Mouse (Mus musculus): ENCODE results near the gene Atxn7l1.

Atxn7l1 gene

GRCm38 (mm10) chr12:33147497-33148267 is at the start of gene Atxn7l1:
Gene Atxn7l1, plus strand, starts transcription at chr12:33147693.
- DNase-seq = peak; percentile 90

GRCm38 (mm10) chr12:33101627-33102026 is 45.9 kb upstream of the Atxn7l1 start:
- no peak for DNase-seq

- DNase-seq = no peak
These were observed 45.0 kb upstream of the Atxn7l1 start for GRCm38 (mm10) chr12:33102342-33103115.

- no peak for DNase-seq
These were observed 41.8 kb upstream of the Atxn7l1 start for GRCm38 (mm10) chr12:33105724-33106123.

- DNase-seq = no peak
These were observed 40.9 kb upstream of the Atxn7l1 start for GRCm38 (mm10) chr12:33106438-33107167.

- DNase-seq = no peak
These were observed 38.0 kb upstream of the Atxn7l1 start for GRCm38 (mm10) chr12:33109531-33109930.

- DNase-seq = peak; percentile 16
These were observed 36.5 kb upstream of the Atxn7l1 start for GRCm38 (mm10) chr12:33110894-33111471.

- DNase-seq = no peak
These were observed 28.7 kb upstream of the Atxn7l1 start for GRCm38 (mm10) chr12:33118624-33119301.

- no peak for DNase-seq
These were observed 21.8 kb upstream of the Atxn7l1 start for GRCm38 (mm10) chr12:33125594-33126227.

GRCm38 (mm10) chr12:33126243-33126642 is 21.2 kb upstream of the Atxn7l1 start:
- no peak for DNase-seq

GRCm38 (mm10) chr12:33128121-33128520 is 19.4 kb upstream of the Atxn7l1 start:
- no peak for DNase-seq

- DNase-seq = no peak
These were observed 18.8 kb upstream of the Atxn7l1 start for GRCm38 (mm10) chr12:33128702-33129101.

- DNase-seq = no peak
These were observed 18.1 kb upstream of the Atxn7l1 start for GRCm38 (mm10) chr12:33129410-33129809.

GRCm38 (mm10) chr12:33130401-33130800 is 17.1 kb upstream of the Atxn7l1 start:
- DNase-seq = peak; percentile 78

GRCm38 (mm10) chr12:33131796-33132195 is 15.7 kb upstream of the Atxn7l1 start:
- no peak for DNase-seq

- DNase-seq = no peak
These were observed 9.6 kb upstream of the Atxn7l1 start for GRCm38 (mm10) chr12:33137857-33138256.

GRCm38 (mm10) chr12:33139083-33139482 is 8.4 kb upstream of the Atxn7l1 start:
- no peak for DNase-seq

- peak; percentile 34 for DNase-seq
These were observed 3.0 kb upstream of the Atxn7l1 start for GRCm38 (mm10) chr12:33144456-33144855.

- DNase-seq = no peak
These were observed 665 bp upstream of the Atxn7l1 start for GRCm38 (mm10) chr12:33146622-33147433.

- DNase-seq = no peak
These were observed 2.2 kb downstream of the Atxn7l1 start for GRCm38 (mm10) chr12:33149544-33150190.
